Mouse (Mus musculus) retina, embryonic 14.5 days (tissue): ENCODE data around the gene Fars2.
"Not testable (repeated sequence)": the region's sequence is repeated elsewhere in the genome, so short reads cannot be mapped to it uniquely, and the experiment has no call there.

Source experiments
- DNase-seq: peaks from one replicate; pipeline ENCODE4 v3.0.0-alpha.2; 2015; ENCODE audit warnings: low spot score

Fars2 gene

DNA sequence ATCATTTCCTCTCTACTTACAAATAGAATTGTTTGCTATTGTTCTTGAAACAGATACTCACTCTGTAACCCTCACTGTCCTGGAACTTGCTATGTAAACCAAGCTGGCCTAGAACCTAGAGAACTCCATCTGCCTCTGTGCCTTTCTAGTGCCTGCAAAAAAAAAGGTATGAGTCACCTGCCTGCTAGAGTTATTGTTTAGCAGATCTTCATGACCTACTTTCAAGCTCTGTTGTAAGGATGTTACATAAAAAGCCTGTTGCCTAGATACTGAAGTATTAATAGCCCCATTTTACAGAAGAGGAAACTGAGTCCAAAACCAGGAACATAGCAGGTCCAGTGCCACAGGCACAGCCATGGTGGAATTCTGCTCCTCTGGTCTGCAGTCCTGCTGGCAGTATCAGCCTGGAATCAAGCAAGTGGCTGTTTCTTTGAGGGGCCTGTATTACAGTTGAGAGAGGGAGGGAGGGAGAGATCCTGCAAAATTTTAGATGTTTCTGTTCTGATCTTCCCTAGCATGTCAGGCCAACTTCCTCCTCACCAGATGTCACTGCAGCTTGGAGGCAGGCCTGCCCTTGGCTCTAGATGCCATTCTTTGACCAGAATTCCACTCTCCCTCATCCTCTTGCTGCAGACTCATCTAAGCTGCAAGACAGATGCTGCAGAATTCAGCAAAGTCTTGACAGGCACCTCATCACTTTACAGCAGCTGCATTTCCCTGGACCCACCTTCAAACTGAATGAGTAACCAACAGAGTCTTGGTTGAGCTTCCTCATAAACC lies 250.7 kb downstream of the Fars2 start:
- DNase-seq = no peak

DNA sequence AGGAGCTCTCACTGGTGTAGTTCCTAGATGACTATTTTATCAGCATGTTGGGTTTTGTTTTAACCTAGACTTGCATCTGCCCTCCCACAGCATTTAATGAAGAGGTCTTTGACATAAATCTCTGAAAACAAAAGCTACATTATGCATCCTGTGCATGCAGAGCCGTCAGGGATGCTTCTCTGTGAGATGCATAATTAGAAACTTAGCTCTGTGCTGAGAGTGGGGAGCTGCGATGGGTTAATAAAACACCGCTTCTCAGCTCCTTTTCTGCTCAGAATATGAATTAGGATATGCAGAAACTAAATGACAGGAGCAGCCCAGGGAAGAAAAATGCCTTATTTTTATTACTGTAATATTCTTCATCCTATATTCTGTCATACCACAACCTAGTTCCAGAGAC lies 251.6 kb downstream of the Fars2 start:
- DNase-seq = no peak

DNA sequence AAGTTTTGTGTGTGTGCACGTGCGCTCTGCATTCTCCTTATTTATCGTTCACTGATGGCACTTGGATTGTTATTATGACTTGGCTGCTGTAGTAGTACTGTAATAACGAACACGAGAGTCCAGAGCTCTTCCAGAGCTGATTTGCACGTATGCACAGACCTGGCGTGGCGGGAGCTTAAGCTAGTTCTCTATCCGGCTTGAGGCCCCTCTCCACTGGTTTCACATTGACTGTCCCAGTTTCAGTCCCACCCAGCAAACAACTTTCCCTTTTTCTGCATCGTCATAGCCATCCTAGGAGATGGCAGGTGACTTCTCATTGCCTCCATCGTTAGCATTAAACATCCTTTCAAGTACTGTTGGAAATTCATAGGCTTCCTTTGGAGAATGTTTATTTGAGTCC lies 252.2 kb downstream of the Fars2 start:
- DNase-seq = peak; percentile 5

DNA sequence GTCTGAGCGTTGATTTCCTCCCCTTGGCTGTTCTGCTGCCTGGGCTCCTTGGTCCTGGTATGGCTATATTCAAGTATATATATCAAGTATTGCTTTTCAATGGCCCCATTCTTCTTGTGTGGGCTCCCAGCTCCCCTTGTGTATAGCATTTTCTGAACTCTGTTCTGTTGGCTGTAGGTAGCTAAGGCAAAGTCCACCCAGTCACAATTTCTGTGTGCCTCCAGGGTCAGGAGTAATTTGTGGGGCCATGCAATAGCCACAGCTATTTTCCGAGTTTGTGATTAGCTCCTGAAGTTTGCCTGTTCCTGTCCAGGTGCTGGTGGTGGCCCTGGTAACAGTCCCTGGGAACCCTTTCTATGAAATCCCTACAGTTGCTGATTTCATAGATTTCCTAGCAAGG lies 266.0 kb downstream of the Fars2 start:
- DNase-seq = no peak

DNA sequence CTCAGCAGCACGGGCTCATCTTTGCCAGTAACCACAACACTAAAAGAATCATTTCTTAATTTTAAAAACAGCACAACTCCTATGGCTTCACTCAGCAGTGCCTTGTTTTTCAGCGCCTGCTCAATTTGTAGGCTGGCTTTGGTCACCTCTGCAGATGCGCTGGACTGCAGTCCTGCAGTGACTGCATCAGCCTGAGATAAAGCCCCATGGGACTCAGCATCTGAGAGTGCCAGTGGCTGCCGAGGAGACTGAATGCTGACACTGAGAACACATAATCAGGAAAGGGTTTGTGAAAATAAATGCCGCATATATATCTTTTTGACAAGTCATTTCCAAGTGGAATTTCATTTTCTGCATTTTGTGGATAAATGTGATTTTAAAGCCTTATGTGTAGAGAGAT lies 268.9 kb downstream of the Fars2 start:
- peak; percentile 10 for DNase-seq

DNA sequence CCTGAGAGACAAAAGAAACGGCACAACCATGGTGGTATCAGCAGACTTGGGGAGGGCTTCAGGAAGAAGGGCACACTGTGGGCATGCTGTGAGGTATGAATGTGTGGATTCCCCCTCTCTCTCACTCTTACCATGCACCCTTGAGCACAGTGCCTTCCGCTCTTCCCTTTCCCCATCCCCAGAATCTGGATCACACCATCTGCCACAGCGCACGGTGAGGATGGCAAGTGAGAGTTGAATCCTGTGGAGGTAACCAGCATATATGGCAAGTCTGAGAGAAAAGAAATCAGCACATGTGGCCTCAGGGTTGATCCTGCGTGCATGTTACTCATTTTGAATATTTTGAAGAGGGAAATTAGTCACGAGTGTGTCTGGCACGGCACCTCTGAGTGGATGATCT lies 274.7 kb downstream of the Fars2 start:
- no peak for DNase-seq

DNA sequence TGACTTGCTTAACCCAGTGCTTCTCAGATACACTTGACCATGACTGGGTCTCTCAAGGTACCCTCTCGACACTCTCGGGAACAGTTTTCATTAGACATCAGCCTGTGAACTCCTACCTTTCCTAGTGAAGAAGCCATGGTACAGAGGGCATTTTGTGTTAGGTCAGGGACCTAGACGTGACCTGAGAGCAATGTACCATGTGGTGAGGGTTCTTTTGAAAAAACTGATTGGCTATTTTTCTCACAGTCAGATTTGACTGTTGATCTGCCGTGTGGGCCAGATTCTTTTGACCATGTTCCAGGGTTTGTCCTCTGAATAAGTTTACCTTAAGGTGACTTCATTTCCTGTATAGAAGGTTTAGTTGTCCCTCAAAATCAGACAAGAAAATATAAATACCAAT lies 275.5 kb downstream of the Fars2 start:
- DNase-seq = no peak

DNA sequence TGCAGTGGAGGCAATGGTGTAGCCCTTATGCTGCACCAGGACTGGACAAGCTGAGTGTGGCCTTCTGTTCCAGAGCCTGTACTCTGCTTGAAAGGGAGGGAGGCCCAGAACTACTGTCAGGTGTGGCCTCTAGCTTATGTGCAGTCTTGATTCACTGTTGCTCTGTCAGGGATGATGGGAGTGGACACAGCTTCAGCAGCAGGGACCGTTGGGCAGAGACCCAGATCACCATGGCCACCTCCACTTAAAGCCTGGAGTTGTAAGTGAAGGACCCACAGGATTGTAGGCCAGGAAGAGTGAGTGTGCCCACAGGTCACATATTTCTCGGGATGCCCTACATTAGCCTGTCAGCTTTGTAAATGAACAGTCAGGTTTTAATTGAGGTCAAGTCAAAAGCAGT lies 283.8 kb downstream of the Fars2 start:
- no peak for DNase-seq

DNA sequence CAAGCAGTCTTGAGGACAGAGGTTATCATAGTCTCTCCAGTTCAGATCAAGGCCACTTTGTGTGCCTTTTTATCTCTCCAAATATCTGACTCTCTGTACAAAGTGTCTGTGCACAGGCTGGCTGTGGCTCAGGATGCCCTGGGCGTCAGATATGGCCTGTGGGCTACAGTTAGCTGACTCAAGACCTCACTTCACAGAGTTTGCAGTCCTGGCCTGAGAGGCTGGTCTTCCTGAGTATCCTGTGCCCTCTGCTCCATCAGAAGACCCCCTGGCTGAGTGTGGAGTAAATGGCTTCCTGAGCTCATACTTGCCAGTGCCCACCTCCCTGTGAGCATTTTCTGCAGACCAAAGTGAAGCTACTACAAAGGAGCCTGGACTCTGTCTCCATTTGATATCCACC lies 296.1 kb downstream of the Fars2 start:
- no peak for DNase-seq

DNA sequence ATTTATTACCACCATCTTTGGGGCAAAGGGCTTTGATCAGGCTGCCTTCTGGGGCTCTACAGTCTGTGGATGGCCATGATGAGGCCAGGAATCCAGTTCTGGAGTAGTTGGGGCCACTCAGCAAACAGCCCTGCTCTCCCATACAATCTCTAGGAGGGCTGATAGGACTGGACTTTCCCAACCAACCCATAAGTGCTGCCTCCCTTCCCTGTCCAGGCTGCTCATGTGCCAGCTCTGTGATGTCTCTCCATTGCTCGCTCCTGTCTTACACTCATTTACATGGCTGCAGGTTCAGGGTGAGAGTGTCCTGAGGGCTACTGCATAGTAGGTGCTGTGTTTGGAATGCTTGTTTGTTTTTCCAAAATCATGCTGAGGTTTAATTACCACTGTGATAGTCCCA lies 298.0 kb downstream of the Fars2 start:
- no peak for DNase-seq

DNA sequence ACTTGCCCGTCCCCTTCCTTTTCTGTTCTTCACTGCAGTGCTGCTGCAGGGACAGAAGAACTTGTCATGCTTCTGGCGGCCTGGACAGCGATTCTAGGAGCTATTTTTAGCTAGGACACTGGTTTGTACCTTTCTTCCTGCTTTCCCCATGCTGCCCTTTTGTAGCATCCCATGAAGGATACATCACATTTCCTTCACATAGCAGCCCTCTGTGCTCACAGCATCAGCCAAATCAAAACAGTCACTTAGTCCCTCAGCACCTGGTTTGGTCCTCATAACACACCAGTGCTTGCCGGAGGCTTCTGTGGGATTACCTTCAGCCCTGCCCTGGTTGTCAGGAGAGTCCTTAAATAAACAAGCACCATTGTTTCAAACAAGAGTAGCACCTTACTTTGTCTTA lies 299.3 kb downstream of the Fars2 start:
- no peak for DNase-seq

DNA sequence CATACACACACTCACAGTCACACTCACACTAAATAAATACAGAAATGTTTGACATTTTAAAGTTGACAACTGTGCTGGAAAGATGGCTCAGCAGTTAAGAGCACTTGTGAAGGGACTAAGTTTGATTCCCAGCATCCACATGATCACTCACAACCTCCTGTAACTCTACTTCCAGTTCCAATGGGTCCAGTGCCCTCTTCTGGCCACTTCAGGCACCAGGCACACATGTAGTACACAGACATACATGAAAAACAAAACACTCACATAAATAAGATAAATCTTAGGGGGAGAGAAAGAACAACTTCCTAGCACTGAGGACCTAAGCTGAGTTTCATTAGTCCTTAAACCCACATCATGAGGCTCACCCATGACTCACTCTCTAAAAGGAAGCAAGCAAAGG lies 302.1 kb downstream of the Fars2 start:
- no peak for DNase-seq

DNA sequence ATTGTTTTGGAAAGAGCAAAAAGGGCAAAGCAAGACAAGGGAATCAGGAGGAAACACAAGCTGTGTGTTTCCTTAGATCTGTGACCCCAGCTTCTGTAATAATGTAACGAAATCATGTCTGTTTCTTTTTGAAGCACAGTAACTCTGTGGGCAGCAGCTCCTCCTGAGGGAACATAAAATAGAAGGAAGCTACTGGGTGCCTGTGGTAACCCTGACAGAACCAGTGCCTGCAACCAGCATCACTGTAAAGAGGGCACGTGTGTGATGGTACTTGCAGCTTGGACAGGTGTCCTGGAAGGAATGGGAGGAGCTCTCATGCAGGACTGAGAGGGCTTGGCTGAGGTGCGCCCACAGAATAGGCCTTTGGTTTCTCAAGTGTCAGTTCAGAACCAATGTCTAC lies 305.2 kb downstream of the Fars2 start:
- no peak for DNase-seq

DNA sequence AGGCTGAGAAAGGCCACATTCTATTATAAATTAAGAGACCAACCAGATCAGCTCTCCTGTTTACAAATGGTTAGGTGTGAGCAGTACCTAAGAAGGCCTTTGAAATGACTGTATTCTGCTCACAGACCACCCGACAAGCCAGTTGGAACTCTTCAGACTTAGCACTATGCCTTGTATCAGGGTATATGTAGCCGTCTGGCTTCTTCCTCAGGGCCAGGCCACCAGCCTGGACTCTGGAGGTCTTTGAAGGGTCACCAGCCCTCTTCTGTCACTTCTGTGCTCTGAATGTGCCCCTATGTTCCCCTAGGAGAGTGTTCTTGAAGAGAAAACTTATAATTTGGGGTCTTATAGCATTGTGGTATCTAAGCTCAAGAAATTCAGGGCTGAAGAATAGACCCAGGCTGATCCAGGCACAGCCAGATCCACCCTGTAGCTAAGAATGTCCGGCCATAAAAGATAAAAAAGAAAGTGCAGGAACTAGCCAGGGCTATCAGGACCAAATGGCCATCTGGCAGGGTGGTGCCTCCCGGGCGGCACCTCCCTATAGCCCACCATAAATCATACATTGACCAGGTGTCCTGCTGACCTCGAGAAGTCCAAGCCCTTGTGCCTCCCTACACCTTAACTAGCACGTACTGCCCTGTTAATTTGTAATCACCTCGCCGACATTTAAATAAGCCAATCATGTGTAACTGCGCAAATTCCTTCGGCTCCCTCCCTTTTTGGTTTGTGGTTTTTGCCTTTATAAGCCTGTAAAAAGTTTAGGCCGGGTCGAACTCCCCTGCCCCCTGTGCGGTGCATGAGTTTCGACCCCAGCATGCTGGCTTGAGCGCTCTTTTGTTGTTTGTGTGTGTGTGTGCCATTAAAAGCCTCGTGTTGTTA lies 308.9 kb downstream of the Fars2 start:
- DNase-seq = not testable (repeated sequence)

DNA sequence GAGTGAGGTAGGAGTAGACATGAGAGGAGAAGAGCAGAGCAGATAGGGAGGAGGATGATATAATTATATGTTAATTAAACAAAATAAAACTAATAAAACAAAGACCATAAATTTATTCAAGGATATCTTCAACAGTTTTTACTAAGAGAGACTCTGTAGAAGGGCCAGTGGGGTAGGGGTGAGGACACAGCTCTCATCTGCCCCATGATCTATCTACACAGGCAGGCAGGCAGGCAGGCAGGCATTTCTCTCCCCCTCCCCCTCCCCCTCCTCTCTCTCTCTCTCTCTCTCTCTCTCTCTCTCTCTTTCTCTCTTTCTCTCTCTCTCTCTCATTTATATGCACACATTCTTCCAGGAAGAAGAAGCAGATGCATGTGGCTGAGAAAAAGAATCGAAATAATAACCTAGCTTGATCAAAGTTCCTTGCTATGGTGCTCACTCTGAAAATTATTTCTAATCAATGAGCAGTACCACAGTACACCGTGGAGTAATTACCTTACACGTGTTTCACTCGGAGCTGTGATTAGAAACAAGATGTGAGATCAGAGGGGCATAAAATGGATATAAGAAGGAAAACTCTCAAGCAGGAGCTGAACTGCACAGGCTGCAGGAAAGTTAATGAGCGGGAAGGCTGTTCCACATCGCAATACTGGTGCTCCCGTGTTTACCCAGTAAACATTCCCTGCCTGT lies 312.4 kb downstream of the Fars2 start:
- no peak for DNase-seq

DNA sequence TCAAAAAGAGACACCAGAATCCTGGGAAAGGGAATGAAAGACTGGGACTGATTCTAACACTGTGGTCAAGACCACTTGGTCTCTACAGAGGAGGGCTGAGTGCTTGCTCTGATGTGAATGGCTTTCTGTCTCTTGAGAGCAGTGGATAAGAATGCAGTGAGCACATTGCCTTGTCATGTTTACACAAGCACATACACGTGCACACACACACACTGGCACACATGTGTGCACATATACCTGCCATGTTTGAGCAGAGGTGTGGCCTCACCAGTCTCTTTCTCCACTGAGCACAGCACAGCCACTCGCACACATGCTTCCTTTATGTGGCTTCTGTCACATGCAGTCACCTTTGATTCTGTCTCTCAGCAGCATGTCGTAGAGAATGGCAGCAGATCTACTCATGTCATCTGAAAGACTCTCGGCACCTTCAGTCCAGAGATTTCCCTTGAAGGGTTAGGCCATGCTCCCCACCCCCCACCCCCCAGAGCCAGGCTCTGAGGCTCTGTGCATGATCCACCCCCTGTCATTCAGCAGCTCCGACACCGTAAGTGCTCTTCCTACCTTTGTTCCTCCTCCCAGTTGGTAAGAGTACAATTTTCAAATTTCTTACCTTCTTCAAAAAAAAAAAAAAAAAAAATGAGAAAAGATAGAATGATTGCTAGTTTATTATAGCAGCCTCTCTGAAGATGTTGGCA lies 313.4 kb downstream of the Fars2 start:
- no peak for DNase-seq

DNA sequence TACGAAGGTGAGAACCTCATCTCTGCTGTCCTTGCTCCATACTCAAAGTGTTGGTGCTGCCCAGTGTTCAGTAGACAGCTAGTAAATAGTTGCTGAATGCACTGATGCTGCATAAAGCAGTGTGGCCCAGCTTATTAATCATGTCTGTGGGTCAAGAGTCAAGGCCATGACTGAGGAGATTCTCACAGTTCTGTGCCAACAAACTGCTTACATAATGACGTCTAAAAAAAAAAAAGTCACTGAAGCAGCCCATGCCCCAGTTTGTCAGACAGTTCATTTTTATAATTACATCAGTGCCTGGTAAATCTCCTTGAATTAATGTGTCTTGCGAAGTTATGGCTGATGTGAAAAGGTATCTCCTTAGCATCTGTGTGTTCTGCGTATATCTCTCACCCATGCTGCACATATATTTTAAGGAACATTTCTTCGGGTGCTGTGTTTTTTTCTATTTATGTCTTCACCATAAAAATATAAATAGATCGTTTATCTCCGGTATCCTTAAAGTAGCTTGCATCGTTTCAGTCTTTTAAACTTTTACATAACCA lies 314.8 kb downstream of the Fars2 start:
- no peak for DNase-seq

DNA sequence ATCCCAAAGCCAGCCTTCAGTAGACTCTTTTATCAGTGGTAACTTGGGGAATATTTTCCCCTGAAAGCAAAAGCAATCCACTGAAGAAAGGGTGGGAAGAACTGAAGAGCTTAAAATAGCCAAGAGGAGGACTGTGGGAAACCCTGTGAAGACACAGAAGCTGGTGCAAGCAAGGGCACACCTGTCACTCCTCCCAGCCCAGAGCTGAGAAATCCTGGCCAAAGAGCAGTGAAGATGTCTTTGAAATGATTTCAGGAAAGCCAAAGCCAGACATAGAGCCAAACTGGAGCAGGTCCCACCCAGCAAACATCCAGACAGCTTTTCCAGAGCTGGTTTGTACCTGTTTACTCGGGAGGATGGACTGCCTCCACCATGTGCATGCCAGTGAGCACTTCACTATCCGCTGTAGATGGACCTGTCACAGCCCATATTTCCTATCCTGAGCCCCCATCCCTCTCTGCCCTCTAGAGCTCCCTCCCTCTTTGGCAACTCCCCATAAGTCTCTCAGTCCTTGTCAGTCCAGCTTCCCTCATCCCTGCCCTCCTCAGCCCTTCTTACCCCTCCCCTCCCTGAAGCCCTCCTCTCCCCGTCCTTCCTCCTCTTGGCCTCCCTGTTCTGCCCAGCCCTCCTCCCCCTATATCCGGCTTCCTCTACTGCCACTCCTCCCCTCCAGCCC lies 327.7 kb downstream of the Fars2 start:
- DNase-seq = no peak

DNA sequence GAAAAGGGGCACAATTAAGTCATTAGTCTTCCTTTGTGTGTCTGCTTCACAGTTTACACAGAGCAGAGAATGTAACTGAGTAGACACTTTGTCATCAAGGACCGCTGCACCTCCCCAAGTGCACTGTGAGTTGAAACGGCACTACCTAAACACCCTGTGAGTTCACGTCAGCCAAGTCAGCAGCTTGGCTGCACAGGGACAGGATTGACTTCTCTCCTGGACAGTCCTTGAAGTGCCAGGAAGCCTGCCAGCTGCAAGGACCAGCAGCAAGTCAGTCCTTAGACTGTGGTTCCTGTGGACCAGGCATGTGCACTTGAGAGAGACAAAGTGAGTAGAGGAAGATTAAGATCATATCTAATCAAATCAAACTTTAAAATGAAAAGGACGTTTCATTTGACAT lies 330.7 kb downstream of the Fars2 start:
- DNase-seq = no peak

DNA sequence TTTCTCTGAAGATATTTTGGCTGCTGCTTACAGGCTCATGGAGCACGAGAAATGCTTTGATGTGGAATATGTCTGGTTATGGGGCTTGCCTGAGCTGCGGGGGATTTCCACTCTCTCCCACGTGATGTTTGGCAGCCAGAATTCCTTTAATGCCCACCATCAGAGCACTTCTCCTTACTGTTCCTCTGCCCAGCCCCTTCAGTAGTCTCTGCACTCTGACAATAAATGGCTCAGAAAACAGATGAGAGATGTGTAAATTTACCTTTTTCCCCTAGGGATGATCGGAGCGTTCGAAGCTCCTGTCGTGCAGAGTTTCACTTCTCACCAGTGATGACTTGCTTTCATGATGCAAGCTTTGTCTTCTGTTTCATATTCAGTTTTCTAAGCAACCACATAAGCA lies 331.4 kb downstream of the Fars2 start:
- no peak for DNase-seq

DNA sequence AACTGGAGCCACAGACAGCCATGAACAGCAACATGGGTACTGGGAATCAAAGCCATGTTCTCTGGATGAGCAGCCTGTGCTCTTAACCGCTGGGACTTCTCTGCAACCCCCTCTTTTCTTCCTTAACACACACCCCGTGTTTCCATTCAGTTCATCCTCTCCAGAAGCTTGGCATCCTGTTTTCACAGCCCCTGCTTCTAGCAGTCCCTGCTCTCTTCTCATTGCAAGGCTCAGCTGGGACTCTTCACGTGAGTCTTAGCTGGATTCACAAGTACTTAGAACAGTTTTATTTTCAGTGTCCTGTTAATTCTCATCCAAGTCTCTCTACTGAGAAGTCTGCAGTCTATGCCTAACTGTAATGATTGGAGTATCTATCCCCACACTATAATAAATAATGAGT lies 334.2 kb downstream of the Fars2 start:
- no peak for DNase-seq
